Mouse (Mus musculus) macrophage (primary cell): ENCODE measurements around the gene Asap2. TPM values are rescaled to one million over a fixed set of nuclear protein-coding genes. Genes with fewer than 3 reads are reported as not detected.

Experiments used
- H3K27ac ChIP-seq: fragments of 350-480 bp; formaldehyde crosslinking; 2 replicates; pipeline ENCODE4 v1.9.0; 2021
- H3K36me3 ChIP-seq: fragments of 350-480 bp; formaldehyde crosslinking; 2 replicates; pipeline ENCODE4 v1.9.0; 2021; ENCODE audit errors: inconsistent target
- H3K4me3 ChIP-seq: fragments of 350-480 bp; formaldehyde crosslinking; 2 replicates; pipeline ENCODE4 v1.9.0; 2021; ENCODE audit errors: inconsistent target
- H3K79me2 ChIP-seq: fragments of 350-480 bp; formaldehyde crosslinking; 2 replicates; pipeline ENCODE4 v1.9.0; 2021; ENCODE audit errors: inconsistent target
- WGBS: methylation state at CpG from one replicate; pipeline ENCODE4 v1.1.7; 2026; ENCODE audit warnings: inconsistent platforms; ENCODE audit not compliant: missing documents; 5-methylcytosine and 5-hydroxymethylcytosine counted together
- polyA plus RNA-seq: library from polyadenylated mRNA; stranded (reverse); fragments of 250-400 nt; gene quantifications from 3 replicates; pipeline ENCODE4 v1.2.4, GENCODE M21; 2018; ENCODE audit warnings: inconsistent platforms

Asap2 gene
- polyA plus RNA-seq, 1 experiment from 2014 or later: 0.90 TPM

GRCm38 (mm10) chr12:21265946-21266783 lies 275.9 kb downstream of the Asap2 start:
- Histone ChIP-seq H3K4me3 (no peak overlapping the region), H3K27ac (no peak overlapping the region), H3K36me3 (peaks cover 17% of the 10 kb centered on the region; the same call in 1 of the 2 replicates), H3K79me2 (no peaks in the 10 kb centered on the region)
- WGBS: 81% methylated on average over 14 of the region's 14 CpGs

GRCm38 (mm10) chr12:21266784-21267098 lies 276.5 kb downstream of the Asap2 start:
- H3K79me2 ChIP-seq: no peaks in the 10 kb centered on the region
- WGBS: 86% methylated on average over 2 of the region's 2 CpGs
- H3K4me3 ChIP-seq: no peak overlapping the region
- H3K36me3 ChIP-seq: peaks cover 22% of the 10 kb centered on the region
- H3K27ac ChIP-seq: no peak overlapping the region

- H3K4me3 ChIP-seq: no peak overlapping the region
- no peak overlapping the region for H3K27ac ChIP-seq
- 96% methylated on average over 8 of the region's 8 CpGs for WGBS
- H3K79me2 ChIP-seq: no peaks in the 10 kb centered on the region
- H3K36me3 ChIP-seq: peaks cover 30% of the 10 kb centered on the region
Observed at GRCm38 (mm10) chr12:21268083-21268616, 277.9 kb downstream of the Asap2 start.

- Histone ChIP-seq H3K4me3 (no peak overlapping the region), H3K36me3 (peaks cover 60% of the 10 kb centered on the region), H3K27ac (no peak overlapping the region), H3K79me2 (no peaks in the 10 kb centered on the region; the same call in 1 of the 2 replicates)
- WGBS: 97% methylated on average over 7 of the region's 7 CpGs
Observed at GRCm38 (mm10) chr12:21274446-21274845, 284.2 kb downstream of the Asap2 start.

- peaks cover 24% of the 10 kb centered on the region for H3K79me2 ChIP-seq
- no peak overlapping the region for H3K4me3 ChIP-seq
- H3K27ac ChIP-seq: no peak overlapping the region
- H3K36me3 ChIP-seq: peaks cover 31% of the 10 kb centered on the region
- WGBS: 100% methylated on average over 1 of the region's 1 CpGs
Observed at GRCm38 (mm10) chr12:21277352-21277864, 287.1 kb downstream of the Asap2 start.

- Histone ChIP-seq H3K79me2 (peaks cover 82% of the 10 kb centered on the region), H3K4me3 (peak within 1 kb of the TSS; percentile 99), H3K36me3 (peaks cover 3% of the 10 kb centered on the region), H3K27ac (peak within 1 kb of the TSS; percentile 92)
- 68% methylated on average over 6 of the region's 11 CpGs for WGBS
Observed at GRCm38 (mm10) chr12:21284761-21285441, 294.6 kb downstream of the Asap2 start, which contains the start of gene Cpsf3. Cpsf3 (plus strand) TSS chr12:21285391.

- 1% methylated on average over 47 of the region's 47 CpGs for WGBS
- peak overlapping the region; percentile 99 for H3K4me3 ChIP-seq
- H3K36me3 ChIP-seq: peaks cover 8% of the 10 kb centered on the region
Observed at GRCm38 (mm10) chr12:21285508-21286242, 295.4 kb downstream of the Asap2 start.

GRCm38 (mm10) chr12:21286243-21286622 lies 296.0 kb downstream of the Asap2 start, which contains the start of gene Itgb1bp1:
Itgb1bp1 (minus strand) TSS chr12:21286284.
- H3K27ac ChIP-seq: peak within 1 kb of the TSS; percentile 92

More at GRCm38 (mm10) chr12:21285508-21286242, 295.4 kb downstream of the Asap2 start:
- H3K79me2 ChIP-seq: peaks cover 83% of the 10 kb centered on the region
- H3K27ac ChIP-seq: peak overlapping the region; percentile 92

GRCm38 (mm10) chr12:21286712-21287650 lies 296.7 kb downstream of the Asap2 start:
- H3K36me3 ChIP-seq: peaks cover 19% of the 10 kb centered on the region
- WGBS: 10% methylated on average over 18 of the region's 18 CpGs
- peak overlapping the region; percentile 92 for H3K27ac ChIP-seq
- H3K79me2 ChIP-seq: peaks cover 76% of the 10 kb centered on the region
- H3K4me3 ChIP-seq: peak overlapping the region; percentile 99

More at GRCm38 (mm10) chr12:21286243-21286622, 296.0 kb downstream of the Asap2 start, which contains the start of gene Itgb1bp1:
- WGBS: 1% methylated on average over 26 of the region's 28 CpGs
- Histone ChIP-seq H3K36me3 (peaks cover 11% of the 10 kb centered on the region), H3K4me3 (peak within 1 kb of the TSS; percentile 99), H3K79me2 (peaks cover 83% of the 10 kb centered on the region)

- WGBS: 94% methylated on average over 3 of the region's 3 CpGs
- H3K79me2 ChIP-seq: peaks cover 57% of the 10 kb centered on the region
- H3K4me3 ChIP-seq: no peak overlapping the region
- peaks cover 38% of the 10 kb centered on the region for H3K36me3 ChIP-seq
- no peak overlapping the region for H3K27ac ChIP-seq
Observed at GRCm38 (mm10) chr12:21288716-21289395, 298.6 kb downstream of the Asap2 start.

GRCm38 (mm10) chr12:21289651-21290050 lies 299.4 kb downstream of the Asap2 start:
- no peak overlapping the region for H3K4me3 ChIP-seq
- WGBS: 86% methylated on average over 6 of the region's 6 CpGs
- H3K36me3 ChIP-seq: peaks cover 46% of the 10 kb centered on the region
- H3K27ac ChIP-seq: no peak overlapping the region
- H3K79me2 ChIP-seq: peaks cover 49% of the 10 kb centered on the region

- no peaks in the 10 kb centered on the region for H3K79me2 ChIP-seq
Observed at GRCm38 (mm10) chr12:21298856-21299255, 308.6 kb downstream of the Asap2 start.

GRCm38 (mm10) chr12:21301324-21301723 lies 311.1 kb downstream of the Asap2 start:
- Histone ChIP-seq H3K36me3 (peaks cover 89% of the 10 kb centered on the region), H3K79me2 (no peaks in the 10 kb centered on the region), H3K4me3 (no peak overlapping the region), H3K27ac (no peak overlapping the region)
- WGBS: 92% methylated on average over 7 of the region's 7 CpGs

More at GRCm38 (mm10) chr12:21298856-21299255, 308.6 kb downstream of the Asap2 start:
- Histone ChIP-seq H3K4me3 (no peak overlapping the region), H3K36me3 (peaks cover 90% of the 10 kb centered on the region), H3K27ac (no peak overlapping the region)
- WGBS: 95% methylated on average over 11 of the region's 11 CpGs
